Mouse (Mus musculus): Measurements from ENCODE around the gene Myo10.

GRCm38 (mm10) chr15:25628251-25628650, 5.9 kb downstream of the Myo10 start:
- TF ChIP-seq CTCF (IDR thresholded peaks at IDR 0.05; ENCODE audit: low read depth) (no peak), EP300 (IDR thresholded peaks at IDR 0.05; ENCODE audit: low read depth) (no peak)
